Mouse (Mus musculus): ENCODE measurements at regions not wholly inside any gene's neighbourhood (a gene's known extent, or its start where the extent isn't known, plus 50 kb on each side); places are given as distances from the start of the nearest gene placed in this dataset.

DNA sequence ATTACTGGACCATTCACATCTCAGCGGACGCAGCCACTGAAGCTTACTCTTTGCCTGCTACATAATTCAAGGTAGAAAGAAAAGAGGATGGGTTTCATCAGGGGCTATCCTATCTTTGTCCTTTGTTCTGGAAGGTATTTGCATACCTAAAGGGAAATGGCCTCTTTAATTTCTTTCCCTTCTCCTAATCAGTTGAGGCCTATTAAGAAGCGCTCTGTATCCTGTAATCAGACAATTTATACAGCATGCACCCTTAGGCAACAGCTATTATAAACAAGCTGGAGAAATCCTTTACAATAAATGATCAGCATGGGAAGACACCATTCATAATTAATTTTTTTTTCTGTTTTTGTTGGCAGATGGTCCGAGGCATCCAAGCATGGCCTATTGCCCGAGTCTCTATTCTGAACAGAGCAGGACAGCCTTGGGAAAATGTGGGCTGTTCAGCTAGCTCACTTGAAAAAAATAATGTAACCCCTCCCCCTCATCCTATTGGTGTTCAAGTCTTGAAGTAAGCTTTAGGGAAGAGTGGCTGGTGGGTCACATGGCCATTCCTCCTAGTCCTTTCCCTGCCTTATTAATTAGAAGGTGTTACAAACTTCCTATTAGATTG lies 158.6 kb upstream of the Sall1 start:
- Histone ChIP-seq H3K36me3 (ENCODE audit: control insufficient read depth, insufficient read depth) (no peaks in the 10 kb centered on the region), H3K9ac (ENCODE audit: low read length) (no peak overlapping the region), H3K4me2 (ENCODE audit: low read depth, low read length) (no peak overlapping the region), H3K4me1 (ENCODE audit: control insufficient read depth, insufficient read depth, low read length) (no peaks in the 10 kb centered on the region), H3K27ac (ENCODE audit: low read length) (no peak overlapping the region), H3K9me3 (replicated peaks; ENCODE audit: control insufficient read depth, low read length) (no peaks in the 10 kb centered on the region), H3K4me3 (ENCODE audit: low read length) (no peak overlapping the region), H3K27me3 (ENCODE audit: control insufficient read depth, insufficient read depth, low read length) (no peaks in the 10 kb centered on the region)
- 79% methylated on average over 5 of the region's 5 CpGs for WGBS
- ATAC-seq (replicated peaks; ENCODE audit: extremely low read depth, insufficient read depth, low FRiP score), result no peak

DNA sequence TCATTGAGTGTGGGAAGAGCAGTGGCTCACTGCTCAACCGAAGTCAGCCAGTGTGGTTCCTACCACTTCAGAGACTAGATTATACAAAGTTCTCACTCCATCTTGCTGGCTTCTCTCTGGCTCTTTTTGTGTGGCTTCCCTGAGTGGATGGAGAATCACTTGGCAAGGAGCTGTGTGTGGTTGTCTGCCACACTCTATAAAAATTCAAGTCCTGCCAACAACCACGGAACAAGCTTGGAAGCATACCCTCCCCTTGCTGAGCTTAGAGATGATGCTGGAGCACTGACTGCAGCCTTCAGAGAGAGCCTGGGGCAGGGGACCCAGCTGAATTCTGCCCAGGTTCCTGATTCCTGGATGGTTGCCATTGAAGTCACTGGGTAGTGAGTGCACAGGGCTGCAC lies 156.3 kb upstream of the Sall1 start:
- no peak for ATAC-seq (replicated peaks; ENCODE audit: extremely low read depth, insufficient read depth, low FRiP score)
- H3K9me3 ChIP-seq (replicated peaks; ENCODE audit: control insufficient read depth, low read length), result no peaks in the 10 kb centered on the region
- no peak overlapping the region for H3K27ac ChIP-seq (ENCODE audit: low read length)
- WGBS, result 69% methylated on average over 2 of the region's 2 CpGs
- no peaks in the 10 kb centered on the region for H3K4me1 ChIP-seq (ENCODE audit: control insufficient read depth, insufficient read depth, low read length)
- H3K36me3 ChIP-seq (ENCODE audit: control insufficient read depth, insufficient read depth), result no peaks in the 10 kb centered on the region
- no peak overlapping the region for H3K4me2 ChIP-seq (ENCODE audit: low read depth, low read length)
- no peak overlapping the region for H3K4me3 ChIP-seq (ENCODE audit: low read length)
- H3K9ac ChIP-seq (ENCODE audit: low read length), result no peak overlapping the region
- no peaks in the 10 kb centered on the region for H3K27me3 ChIP-seq (ENCODE audit: control insufficient read depth, insufficient read depth, low read length)

DNA sequence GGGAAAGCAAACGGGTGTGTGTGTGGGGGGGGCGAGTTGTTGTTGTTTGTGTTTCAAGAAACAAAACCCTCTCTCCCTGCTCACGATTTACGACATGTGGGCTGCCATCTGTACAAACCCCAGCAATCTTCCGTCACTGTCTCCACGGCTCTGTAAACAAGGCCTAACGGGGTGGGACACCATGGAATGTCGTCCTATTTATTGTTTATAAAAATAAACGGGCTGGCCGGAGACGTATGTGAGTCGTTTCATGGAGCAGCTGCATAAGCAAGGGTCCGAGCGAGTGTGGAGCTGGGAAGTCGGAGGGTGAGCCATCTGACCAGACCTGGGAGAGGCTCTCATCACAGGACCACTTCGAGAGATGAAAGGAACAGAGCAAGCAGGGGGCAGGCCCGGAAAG lies 141.4 kb upstream of the Sall1 start:
- no peak for ATAC-seq (replicated peaks; ENCODE audit: extremely low read depth, insufficient read depth, low FRiP score)
- no peaks in the 10 kb centered on the region for H3K4me1 ChIP-seq (ENCODE audit: control insufficient read depth, insufficient read depth, low read length)
- H3K4me2 ChIP-seq (ENCODE audit: low read depth, low read length), result no peak overlapping the region
- no peak overlapping the region for H3K9ac ChIP-seq (ENCODE audit: low read length)
- 48% methylated on average over 17 of the region's 17 CpGs for WGBS
- H3K36me3 ChIP-seq (ENCODE audit: control insufficient read depth, insufficient read depth), result no peaks in the 10 kb centered on the region
- H3K27ac ChIP-seq (ENCODE audit: low read length), result no peak overlapping the region
- no peaks in the 10 kb centered on the region for H3K9me3 ChIP-seq (replicated peaks; ENCODE audit: control insufficient read depth, low read length)
- no peak overlapping the region for H3K4me3 ChIP-seq (ENCODE audit: low read length)
- no peaks in the 10 kb centered on the region for H3K27me3 ChIP-seq (ENCODE audit: control insufficient read depth, insufficient read depth, low read length)

DNA sequence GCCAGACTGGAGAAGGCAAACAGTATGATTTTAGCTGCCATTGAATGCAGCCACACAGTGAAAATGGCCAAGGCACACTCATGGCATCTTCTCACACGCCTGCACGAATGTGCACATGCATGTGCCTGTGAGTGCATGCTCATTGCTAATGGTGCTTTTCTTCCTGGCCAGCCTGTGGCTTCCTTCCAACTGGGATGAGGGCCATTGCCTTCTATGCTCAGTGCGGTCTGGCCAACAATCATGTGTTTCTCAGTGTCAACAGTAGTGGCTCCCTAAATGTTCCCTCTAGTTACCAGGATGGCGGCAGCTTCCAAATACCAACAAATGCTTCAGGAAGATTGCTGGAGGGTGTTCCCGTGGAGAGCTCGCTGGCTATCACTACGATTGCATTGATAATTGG lies 131.7 kb upstream of the Sall1 start:
- no peaks in the 10 kb centered on the region for H3K4me1 ChIP-seq (ENCODE audit: control insufficient read depth, insufficient read depth, low read length)
- no peak for ATAC-seq (replicated peaks; ENCODE audit: extremely low read depth, insufficient read depth, low FRiP score)

DNA sequence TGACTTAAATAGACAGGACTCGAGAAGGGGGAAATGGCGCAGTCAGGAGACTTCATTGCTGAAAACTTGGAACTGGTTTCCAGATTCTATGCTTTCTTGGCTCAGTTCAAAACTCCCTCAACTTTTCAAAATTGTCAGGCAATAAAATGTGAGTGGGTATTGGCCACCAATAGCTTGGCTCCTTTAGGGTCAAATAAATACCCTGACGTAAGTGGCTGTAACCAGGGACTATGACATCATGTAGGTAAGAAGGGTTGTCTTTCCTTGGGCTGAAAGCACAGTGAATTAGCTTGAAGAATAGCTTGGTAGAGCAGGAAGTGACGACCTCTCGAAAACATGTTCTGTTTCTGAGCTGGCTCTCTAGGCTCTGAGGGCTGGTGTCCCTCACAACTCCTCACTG lies 127.6 kb upstream of the Sall1 start:
- Histone ChIP-seq H3K4me1 (ENCODE audit: control insufficient read depth, insufficient read depth, low read length) (no peaks in the 10 kb centered on the region), H3K4me3 (ENCODE audit: low read length) (no peak overlapping the region), H3K4me2 (ENCODE audit: low read depth, low read length) (no peak overlapping the region), H3K36me3 (ENCODE audit: control insufficient read depth, insufficient read depth) (no peaks in the 10 kb centered on the region), H3K27me3 (ENCODE audit: control insufficient read depth, insufficient read depth, low read length) (peaks cover 3% of the 10 kb centered on the region; the same call in 1 of the 2 replicates), H3K9me3 (replicated peaks; ENCODE audit: control insufficient read depth, low read length) (no peaks in the 10 kb centered on the region; the same call in 1 of the 2 replicates), H3K27ac (ENCODE audit: low read length) (no peak overlapping the region), H3K9ac (ENCODE audit: low read length) (no peak overlapping the region)
- WGBS, result 70% methylated on average over 5 of the region's 5 CpGs
- ATAC-seq (replicated peaks; ENCODE audit: extremely low read depth, insufficient read depth, low FRiP score), result no peak

More for the DNA sequence above, 131.7 kb upstream of the Sall1 start:
- Histone ChIP-seq H3K36me3 (ENCODE audit: control insufficient read depth, insufficient read depth) (no peaks in the 10 kb centered on the region), H3K4me2 (ENCODE audit: low read depth, low read length) (no peak overlapping the region), H3K9ac (ENCODE audit: low read length) (no peak overlapping the region), H3K9me3 (replicated peaks; ENCODE audit: control insufficient read depth, low read length) (no peaks in the 10 kb centered on the region; the same call in 1 of the 2 replicates), H3K27ac (ENCODE audit: low read length) (no peak overlapping the region), H3K27me3 (ENCODE audit: control insufficient read depth, insufficient read depth, low read length) (no peaks in the 10 kb centered on the region), H3K4me3 (ENCODE audit: low read length) (no peak overlapping the region)
- WGBS, result 79% methylated on average over 7 of the region's 7 CpGs

DNA sequence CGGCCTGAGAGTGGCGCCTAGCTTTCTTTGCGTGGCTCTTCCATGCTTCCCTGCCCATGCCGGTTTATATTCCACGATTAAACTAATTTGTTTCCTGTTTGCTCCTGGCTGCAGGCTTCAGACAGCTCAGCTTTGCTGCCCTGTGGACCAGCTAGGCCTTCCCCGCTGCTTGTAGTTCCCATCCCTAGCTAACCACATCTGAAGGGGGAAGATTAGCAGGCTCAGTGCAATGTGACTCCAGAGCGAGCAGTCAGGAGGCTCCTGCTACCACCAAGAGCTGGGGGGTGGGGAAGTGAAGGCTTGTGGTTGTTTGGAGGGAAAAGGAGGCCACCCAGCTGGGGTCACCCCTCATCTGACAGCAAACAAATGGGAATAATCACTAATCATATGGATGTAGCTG lies 125.5 kb upstream of the Sall1 start:
- Histone ChIP-seq H3K9ac (ENCODE audit: low read length) (no peak overlapping the region), H3K27me3 (ENCODE audit: control insufficient read depth, insufficient read depth, low read length) (peaks cover 3% of the 10 kb centered on the region; the same call in 1 of the 2 replicates), H3K27ac (ENCODE audit: low read length) (no peak overlapping the region), H3K4me3 (ENCODE audit: low read length) (no peak overlapping the region), H3K4me1 (ENCODE audit: control insufficient read depth, insufficient read depth, low read length) (no peaks in the 10 kb centered on the region), H3K4me2 (ENCODE audit: low read depth, low read length) (no peak overlapping the region), H3K9me3 (replicated peaks; ENCODE audit: control insufficient read depth, low read length) (no peaks in the 10 kb centered on the region; the same call in 1 of the 2 replicates), H3K36me3 (ENCODE audit: control insufficient read depth, insufficient read depth) (no peaks in the 10 kb centered on the region)
- no peak for ATAC-seq (replicated peaks; ENCODE audit: extremely low read depth, insufficient read depth, low FRiP score)
- WGBS, result 50% methylated on average over 7 of the region's 7 CpGs

- Histone ChIP-seq H3K4me2 (ENCODE audit: low read depth, low read length) (no peak overlapping the region), H3K4me3 (ENCODE audit: low read length) (no peak overlapping the region), H3K27me3 (ENCODE audit: control insufficient read depth, insufficient read depth, low read length) (peaks cover 3% of the 10 kb centered on the region; the same call in 1 of the 2 replicates), H3K9ac (ENCODE audit: low read length) (no peak overlapping the region), H3K4me1 (ENCODE audit: control insufficient read depth, insufficient read depth, low read length) (no peaks in the 10 kb centered on the region), H3K27ac (ENCODE audit: low read length) (no peak overlapping the region), H3K9me3 (replicated peaks; ENCODE audit: control insufficient read depth, low read length) (no peaks in the 10 kb centered on the region), H3K36me3 (ENCODE audit: control insufficient read depth, insufficient read depth) (no peaks in the 10 kb centered on the region)
- WGBS, result 74% methylated on average over 4 of the region's 4 CpGs
- no peak for ATAC-seq (replicated peaks; ENCODE audit: extremely low read depth, insufficient read depth, low FRiP score)
Measured at GRCm38 (mm10) chr8:89167026-89167425, 123.1 kb upstream of the Sall1 start.

GRCm38 (mm10) chr8:89156909-89157308 lies 112.9 kb upstream of the Sall1 start:
- H3K27me3 ChIP-seq (ENCODE audit: control insufficient read depth, insufficient read depth, low read length), result no peaks in the 10 kb centered on the region
- H3K9ac ChIP-seq (ENCODE audit: low read length), result no peak overlapping the region
- H3K4me2 ChIP-seq (ENCODE audit: low read depth, low read length), result no peak overlapping the region

GRCm38 (mm10) chr8:89153605-89154004 lies 109.6 kb upstream of the Sall1 start:
- WGBS, result 60% methylated on average over 3 of the region's 3 CpGs
- no peak overlapping the region for H3K9ac ChIP-seq (ENCODE audit: low read length)
- H3K36me3 ChIP-seq (ENCODE audit: control insufficient read depth, insufficient read depth), result no peaks in the 10 kb centered on the region
- no peak overlapping the region for H3K4me2 ChIP-seq (ENCODE audit: low read depth, low read length)
- no peaks in the 10 kb centered on the region for H3K27me3 ChIP-seq (ENCODE audit: control insufficient read depth, insufficient read depth, low read length)
- no peak overlapping the region for H3K27ac ChIP-seq (ENCODE audit: low read length)
- no peak for ATAC-seq (replicated peaks; ENCODE audit: extremely low read depth, insufficient read depth, low FRiP score)
- H3K4me1 ChIP-seq (ENCODE audit: control insufficient read depth, insufficient read depth, low read length), result no peaks in the 10 kb centered on the region
- no peak overlapping the region for H3K4me3 ChIP-seq (ENCODE audit: low read length)
- no peaks in the 10 kb centered on the region for H3K9me3 ChIP-seq (replicated peaks; ENCODE audit: control insufficient read depth, low read length)

More at GRCm38 (mm10) chr8:89156909-89157308, 112.9 kb upstream of the Sall1 start:
- Histone ChIP-seq H3K27ac (ENCODE audit: low read length) (no peak overlapping the region), H3K9me3 (replicated peaks; ENCODE audit: control insufficient read depth, low read length) (no peaks in the 10 kb centered on the region), H3K4me1 (ENCODE audit: control insufficient read depth, insufficient read depth, low read length) (no peaks in the 10 kb centered on the region), H3K36me3 (ENCODE audit: control insufficient read depth, insufficient read depth) (no peaks in the 10 kb centered on the region), H3K4me3 (ENCODE audit: low read length) (no peak overlapping the region)
- ATAC-seq (replicated peaks; ENCODE audit: extremely low read depth, insufficient read depth, low FRiP score), result no peak
- 90% methylated on average over 1 of the region's 1 CpGs for WGBS
